Mouse (Mus musculus): ENCODE data around the gene Lrrc32. TPM values are rescaled to one million over a fixed set of nuclear protein-coding genes. Genes with fewer than 3 reads are reported as not detected.

Lrrc32 gene
- polyA plus RNA-seq, 1 experiment from 2014 or later: 5.7 TPM

GRCm38 (mm10) chr7:98500470-98500869 lies 11.4 kb downstream of the Lrrc32 start:
- WGBS: 86% methylated on average over 3 of the region's 3 CpGs

GRCm38 (mm10) chr7:98501078-98501477 lies 12.0 kb downstream of the Lrrc32 start:
- Histone ChIP-seq H3K4me1 (peaks cover 28% of the 10 kb centered on the region), H3K36me3 (no peaks in the 10 kb centered on the region), H3K27me3 (replicated peaks) (no peaks in the 10 kb centered on the region), H3K9ac (no peak overlapping the region), H3K4me3 (no peak overlapping the region), H3K4me2 (replicated peaks) (no peak overlapping the region), H3K9me3 (no peaks in the 10 kb centered on the region), H3K27ac (no peak overlapping the region)
- 95% methylated on average over 7 of the region's 7 CpGs for WGBS
- no peak for ATAC-seq (ENCODE audit: low FRiP score, low read depth)

More at GRCm38 (mm10) chr7:98500470-98500869, 11.4 kb downstream of the Lrrc32 start:
- H3K27me3 ChIP-seq (replicated peaks): no peaks in the 10 kb centered on the region
- peaks cover 22% of the 10 kb centered on the region for H3K4me1 ChIP-seq
- no peaks in the 10 kb centered on the region for H3K9me3 ChIP-seq
- no peaks in the 10 kb centered on the region for H3K36me3 ChIP-seq
- H3K9ac ChIP-seq: no peak overlapping the region
- no peak overlapping the region for H3K4me3 ChIP-seq
- H3K27ac ChIP-seq: no peak overlapping the region
- no peak for ATAC-seq (ENCODE audit: low FRiP score, low read depth)
- no peak overlapping the region for H3K4me2 ChIP-seq (replicated peaks)

GRCm38 (mm10) chr7:98502921-98503320 lies 13.8 kb downstream of the Lrrc32 start:
- H3K36me3 ChIP-seq: no peaks in the 10 kb centered on the region
- ATAC-seq (ENCODE audit: low FRiP score, low read depth): no peak
- no peak overlapping the region for H3K27ac ChIP-seq
- H3K27me3 ChIP-seq (replicated peaks): no peaks in the 10 kb centered on the region
- H3K9me3 ChIP-seq: no peaks in the 10 kb centered on the region
- peaks cover 28% of the 10 kb centered on the region for H3K4me1 ChIP-seq
- no peak overlapping the region for H3K4me3 ChIP-seq
- 25% methylated on average over 5 of the region's 5 CpGs for WGBS
- H3K4me2 ChIP-seq (replicated peaks): no peak overlapping the region
- H3K9ac ChIP-seq: no peak overlapping the region

- Histone ChIP-seq H3K4me2 (replicated peaks) (no peak overlapping the region), H3K4me1 (peaks cover 28% of the 10 kb centered on the region), H3K27me3 (replicated peaks) (no peaks in the 10 kb centered on the region), H3K36me3 (no peaks in the 10 kb centered on the region), H3K4me3 (no peak overlapping the region), H3K27ac (no peak overlapping the region), H3K9me3 (no peaks in the 10 kb centered on the region), H3K9ac (no peak overlapping the region)
- 72% methylated on average over 6 of the region's 6 CpGs for WGBS
- ATAC-seq (ENCODE audit: low FRiP score, low read depth): no peak
These were observed 15.0 kb downstream of the Lrrc32 start for GRCm38 (mm10) chr7:98503951-98504647.

- no peak overlapping the region for H3K9ac ChIP-seq
- H3K4me2 ChIP-seq (replicated peaks): no peak overlapping the region
- H3K36me3 ChIP-seq: no peaks in the 10 kb centered on the region
- H3K27me3 ChIP-seq (replicated peaks): no peaks in the 10 kb centered on the region
- WGBS: 33% methylated on average over 5 of the region's 5 CpGs
- peaks cover 28% of the 10 kb centered on the region for H3K4me1 ChIP-seq
- no peaks in the 10 kb centered on the region for H3K9me3 ChIP-seq
- H3K4me3 ChIP-seq: no peak overlapping the region
- H3K27ac ChIP-seq: no peak overlapping the region
- ATAC-seq (ENCODE audit: low FRiP score, low read depth): no peak
These were observed 15.7 kb downstream of the Lrrc32 start for GRCm38 (mm10) chr7:98504726-98505314.

- H3K9me3 ChIP-seq: no peaks in the 10 kb centered on the region
- no peak overlapping the region for H3K4me2 ChIP-seq (replicated peaks)
- H3K27ac ChIP-seq: no peak overlapping the region; the same call in 1 of the 2 replicates
- no peaks in the 10 kb centered on the region for H3K27me3 ChIP-seq (replicated peaks)
- H3K9ac ChIP-seq: no peak overlapping the region
- 21% methylated on average over 3 of the region's 3 CpGs for WGBS
- no peak for ATAC-seq (ENCODE audit: low FRiP score, low read depth)
- no peaks in the 10 kb centered on the region for H3K36me3 ChIP-seq
- no peak overlapping the region for H3K4me3 ChIP-seq
- peaks cover 28% of the 10 kb centered on the region for H3K4me1 ChIP-seq
These were observed 16.6 kb downstream of the Lrrc32 start for GRCm38 (mm10) chr7:98505664-98506063.

- Histone ChIP-seq H3K9ac (no peak overlapping the region), H3K4me2 (replicated peaks) (no peak overlapping the region), H3K9me3 (no peaks in the 10 kb centered on the region), H3K27ac (no peak overlapping the region), H3K4me3 (no peak overlapping the region), H3K4me1 (no peaks in the 10 kb centered on the region), H3K27me3 (replicated peaks) (no peaks in the 10 kb centered on the region), H3K36me3 (no peaks in the 10 kb centered on the region)
- ATAC-seq (ENCODE audit: low FRiP score, low read depth): no peak
- WGBS: 75% methylated on average over 15 of the region's 15 CpGs
These were observed 22.2 kb downstream of the Lrrc32 start for GRCm38 (mm10) chr7:98510961-98511958.

GRCm38 (mm10) chr7:98513251-98513650 lies 24.2 kb downstream of the Lrrc32 start:
- no peak overlapping the region for H3K27ac ChIP-seq
- no peaks in the 10 kb centered on the region for H3K36me3 ChIP-seq
- H3K4me3 ChIP-seq: no peak overlapping the region
- ATAC-seq (ENCODE audit: low FRiP score, low read depth): no peak
- WGBS: 73% methylated on average over 3 of the region's 3 CpGs
- no peaks in the 10 kb centered on the region for H3K27me3 ChIP-seq (replicated peaks)
- no peaks in the 10 kb centered on the region for H3K9me3 ChIP-seq
- H3K4me2 ChIP-seq (replicated peaks): no peak overlapping the region
- no peaks in the 10 kb centered on the region for H3K4me1 ChIP-seq
- H3K9ac ChIP-seq: no peak overlapping the region

GRCm38 (mm10) chr7:98522576-98522975 lies 33.5 kb downstream of the Lrrc32 start:
- Histone ChIP-seq H3K4me1 (peaks cover 14% of the 10 kb centered on the region; the same call in 1 of the 2 replicates), H3K4me2 (replicated peaks) (no peak overlapping the region), H3K36me3 (no peaks in the 10 kb centered on the region), H3K27ac (no peak overlapping the region), H3K9ac (no peak overlapping the region), H3K9me3 (no peaks in the 10 kb centered on the region), H3K27me3 (replicated peaks) (no peaks in the 10 kb centered on the region), H3K4me3 (no peak overlapping the region)
- 87% methylated on average over 5 of the region's 5 CpGs for WGBS
- ATAC-seq (ENCODE audit: low FRiP score, low read depth): no peak

GRCm38 (mm10) chr7:98523070-98523812 lies 34.2 kb downstream of the Lrrc32 start:
- WGBS: 81% methylated on average over 8 of the region's 8 CpGs
- no peaks in the 10 kb centered on the region for H3K9me3 ChIP-seq
- ATAC-seq (ENCODE audit: low FRiP score, low read depth): no peak
- H3K9ac ChIP-seq: no peak overlapping the region
- H3K27ac ChIP-seq: no peak overlapping the region
- no peak overlapping the region for H3K4me2 ChIP-seq (replicated peaks)
- no peaks in the 10 kb centered on the region for H3K27me3 ChIP-seq (replicated peaks)
- H3K36me3 ChIP-seq: no peaks in the 10 kb centered on the region
- peaks cover 14% of the 10 kb centered on the region; the same call in 1 of the 2 replicates for H3K4me1 ChIP-seq
- no peak overlapping the region for H3K4me3 ChIP-seq

GRCm38 (mm10) chr7:98523813-98524361 lies 34.8 kb downstream of the Lrrc32 start:
- WGBS: 7% methylated on average over 7 of the region's 7 CpGs
- no peak overlapping the region for H3K27ac ChIP-seq
- ATAC-seq (ENCODE audit: low FRiP score, low read depth): no peak

More at GRCm38 (mm10) chr7:98523813-98524361, 34.8 kb downstream of the Lrrc32 start:
- Histone ChIP-seq H3K9ac (no peak overlapping the region), H3K4me1 (peaks cover 14% of the 10 kb centered on the region; the same call in 1 of the 2 replicates), H3K4me3 (no peak overlapping the region), H3K4me2 (replicated peaks) (no peak overlapping the region), H3K9me3 (no peaks in the 10 kb centered on the region), H3K36me3 (no peaks in the 10 kb centered on the region), H3K27me3 (replicated peaks) (no peaks in the 10 kb centered on the region)
